In genomic region chr5:64188083-64188648, GRCm38 (mm10) we compare ENCODE assay signal across 24 mouse cellular contexts. TPM values are rescaled to one million over a fixed set of nuclear protein-coding genes. Genes with fewer than 3 reads are reported as not detected.
A peak's percentile ranks its signal among the peaks of the same experiment; 100 is the strongest.
DNase-seq lines count a peak whose midpoint lies in the region; ATAC-seq and TF ChIP-seq lines count a peak whose summit lies in the region.
"Had no signal": no experiment of that assay in that cellular context is flagged by ENCODE, and none has a peak within 500 bp of the region (broad histone marks: within the 10 kb centered on the region; RNA-seq: fewer than 3 reads in every experiment).

No protein-coding gene starts in this region.

- ATAC-seq in heart, embryonic 13.5 days (ENCODE audit: extremely low read depth, insufficient number of reproducible peaks, low FRiP score, low TSS enrichment) = no peak
- ATAC-seq in heart, embryonic 11.5 days (replicated peaks; ENCODE audit: insufficient number of reproducible peaks, low FRiP score, low TSS enrichment) = no peak
- peak; percentile 33 for ATAC-seq in lung, postnatal 0 days
- ATAC-seq: inflammation-experienced regulatory T-cells, adult 6 months had no signal

- peak; percentile 13 for DNase-seq in embryo, embryonic 10 days (ENCODE audit: low spot score)
- no peak for DNase-seq in embryo, embryonic 9.5 days (ENCODE audit: extremely low spot score)
- peak; percentile 28 for DNase-seq in lung, postnatal 0 days (ENCODE audit: low spot score)
- DNase-seq in lung, postnatal 14 days = no peak
- DNase-seq in limb, embryonic 10.5 days (ENCODE audit: low spot score) = no peak
- DNase-seq in adrenal gland, postnatal 25 days = no peak
- DNase-seq: adrenal gland, postnatal 10 days; cerebellum, adult 2 months; cerebellum, postnatal 25 days; kidney, adult 18-20 months; kidney, postnatal 10 days; left cerebral cortex, postnatal 4 days; lung, embryonic 14.5 days; retina, postnatal 1 day; right cerebral cortex, postnatal 25 days; thymus, postnatal 25 days had no signal

- no peaks in the 10 kb centered on the region for H3K27me3 ChIP-seq in heart, embryonic 13.5 days (replicated peaks)
- H3K27me3 ChIP-seq in heart, embryonic 11.5 days (ENCODE audit: control insufficient read depth, insufficient read depth, low read length) = no peaks in the 10 kb centered on the region
- H3K27me3 ChIP-seq in lung, postnatal 0 days (replicated peaks; ENCODE audit: insufficient read depth, low read length) = no peaks in the 10 kb centered on the region
- H3K27me3 ChIP-seq in limb, embryonic 10.5 days (ENCODE audit: low read depth, poor library complexity, severe bottlenecking) = no peaks in the 10 kb centered on the region
- H3K27me3 ChIP-seq: midbrain, embryonic 12.5 days; neural tube, embryonic 12.5 days had no signal

- H3K9ac ChIP-seq in heart, embryonic 13.5 days = no peak overlapping the region
- H3K9ac ChIP-seq in heart, embryonic 11.5 days (ENCODE audit: low read depth, low read length) = no peak overlapping the region
- no peak overlapping the region for H3K9ac ChIP-seq in lung, postnatal 0 days (replicated peaks; ENCODE audit: low read depth)
- H3K9ac ChIP-seq: lung, embryonic 14.5 days; midbrain, embryonic 12.5 days; neural tube, embryonic 12.5 days had no signal

- no peak for TF ChIP-seq EP300 in lung, postnatal 0 days (IDR thresholded peaks at IDR 0.05)

- H3K4me2 ChIP-seq in heart, embryonic 13.5 days = no peak overlapping the region
- H3K4me2 ChIP-seq in heart, embryonic 11.5 days = no peak overlapping the region
- H3K4me2 ChIP-seq in lung, postnatal 0 days (replicated peaks; ENCODE audit: low read depth, low read length) = no peak overlapping the region
- H3K4me2 ChIP-seq: liver, embryonic 11.5 days; lung, embryonic 14.5 days; midbrain, embryonic 12.5 days; neural tube, embryonic 12.5 days had no signal

- 0 out of 2 replicates have a peak overlapping the region, but pooled peaks have one; percentile 17 for H3K27ac ChIP-seq in heart, embryonic 13.5 days (replicated peaks)
- no peak overlapping the region for H3K27ac ChIP-seq in heart, embryonic 11.5 days (ENCODE audit: low read depth, low read length)
- H3K27ac ChIP-seq in lung, postnatal 0 days (ENCODE audit: low read length) = no peak overlapping the region
- H3K27ac ChIP-seq in limb, embryonic 10.5 days = peak overlapping the region; percentile 27
- H3K27ac ChIP-seq: hindbrain, embryonic 10.5 days; left cerebral cortex, adult 2 months; midbrain, embryonic 12.5 days; neural tube, embryonic 12.5 days had no signal

- no peak for TF ChIP-seq CTCF in lung, postnatal 0 days (IDR thresholded peaks at IDR 0.05)

- 42% methylated on average over 3 of the region's 3 CpGs for WGBS in heart, embryonic 13.5 days
- 39% methylated on average over 3 of the region's 3 CpGs for WGBS in heart, embryonic 11.5 days (ENCODE audit: insufficient replicate concordance)
- 41% methylated on average over 3 of the region's 3 CpGs for WGBS in lung, postnatal 0 days
- 39% methylated on average over 3 of the region's 3 CpGs for WGBS in limb, embryonic 10.5 days

- H3K4me1 ChIP-seq in heart, embryonic 13.5 days = no peaks in the 10 kb centered on the region
- H3K4me1 ChIP-seq in heart, embryonic 11.5 days (ENCODE audit: control insufficient read depth, insufficient read depth, low read length) = no peaks in the 10 kb centered on the region
- H3K4me1 ChIP-seq in lung, postnatal 0 days (ENCODE audit: insufficient read depth, low read depth, low read length) = no peaks in the 10 kb centered on the region
- H3K4me1 ChIP-seq in limb, embryonic 10.5 days = no peaks in the 10 kb centered on the region
- H3K4me1 ChIP-seq: hindbrain, embryonic 10.5 days; midbrain, embryonic 12.5 days; neural tube, embryonic 12.5 days had no signal

- H3K9me3 ChIP-seq in heart, embryonic 13.5 days = peaks cover 8% of the 10 kb centered on the region; the same call in 1 of the 2 replicates
- peaks cover 6% of the 10 kb centered on the region for H3K9me3 ChIP-seq in heart, embryonic 11.5 days (replicated peaks; ENCODE audit: control insufficient read depth, low read length)
- H3K9me3 ChIP-seq in lung, postnatal 0 days (ENCODE audit: low read length) = no peaks in the 10 kb centered on the region
- H3K9me3 ChIP-seq in limb, embryonic 10.5 days (replicated peaks) = no peaks in the 10 kb centered on the region
- H3K9me3 ChIP-seq: midbrain, embryonic 12.5 days had no signal

- H3K36me3 ChIP-seq in heart, embryonic 13.5 days = peaks cover 12% of the 10 kb centered on the region
- peaks cover 2% of the 10 kb centered on the region; the same call in 1 of the 2 replicates for H3K36me3 ChIP-seq in heart, embryonic 11.5 days (ENCODE audit: control insufficient read depth, insufficient read depth, low read length)
- no peaks in the 10 kb centered on the region for H3K36me3 ChIP-seq in lung, postnatal 0 days (ENCODE audit: insufficient read depth, low read length)
- no peaks in the 10 kb centered on the region for H3K36me3 ChIP-seq in limb, embryonic 10.5 days
- H3K36me3 ChIP-seq: midbrain, embryonic 12.5 days; neural tube, embryonic 12.5 days had no signal

- H3K4me3 ChIP-seq in heart, embryonic 13.5 days = no peak overlapping the region
- H3K4me3 ChIP-seq in heart, embryonic 11.5 days (ENCODE audit: low read depth, low read length) = no peak overlapping the region
- H3K4me3 ChIP-seq in lung, postnatal 0 days (ENCODE audit: low read depth, low read length) = no peak overlapping the region
- no peak overlapping the region for H3K4me3 ChIP-seq in limb, embryonic 10.5 days
- H3K4me3 ChIP-seq: hindbrain, embryonic 10.5 days; left cerebral cortex, adult 2 months; midbrain, embryonic 12.5 days; neural tube, embryonic 12.5 days had no signal

RNA-seq across cellular contexts. Expression of gene Tbc1d1, which starts 32.1 kb away (rescaled TPM):
- 24.5 and 25.4 TPM in 2 replicates for polyA plus RNA-seq in heart, embryonic 13.5 days (2015; fragmentation: Nextera tagmentation; extraction: Ambion mirVana)
- polyA plus RNA-seq in heart, embryonic 11.5 days (2014; fragmentation: Nextera tagmentation; extraction: Ambion mirVana) = 36.3 and 41.5 TPM in 2 replicates
- 15.3 and 18.0 TPM in 2 replicates for polyA plus RNA-seq in lung, postnatal 0 days (2015; fragmentation: Nextera tagmentation; extraction: Ambion mirVana)
- polyA plus RNA-seq in limb, embryonic 10.5 days (2016; fragmentation: Nextera tagmentation; extraction: Ambion mirVana) = 31.8 and 35.0 TPM in 2 replicates
- 10.8 and 11.2 TPM in 2 replicates for total RNA-seq in adrenal gland, postnatal 25 days (2021)

Comparison
In these comparisons a context has a peak if more than half of its experiments do, and no peak if none do; other contexts are left out.
1. DNase-seq: peak in embryo, embryonic 10 days (single experiment) and lung, postnatal 0 days (single experiment); none in embryo, embryonic 9.5 days (single experiment), lung, postnatal 14 days (single experiment), limb, embryonic 10.5 days (single experiment) and adrenal gland, postnatal 25 days (single experiment).
2. H3K27ac ChIP-seq: peak in heart, embryonic 13.5 days (single experiment) and limb, embryonic 10.5 days (single experiment); none in heart, embryonic 11.5 days (single experiment) and lung, postnatal 0 days (single experiment).